Mouse (Mus musculus) liver, embryonic 15.5 days (tissue): Measurements from ENCODE around the gene Cldn15. TPM values are rescaled to one million over a fixed set of nuclear protein-coding genes. Genes with fewer than 3 reads are reported as not detected.
A peak's percentile ranks its signal among the peaks of the same experiment; 100 is the strongest.

ENCODE experiments used
- ATAC-seq: fragments of 200-750 bp; cut with Nextera tagmentation; 2 replicates; pipeline ENCODE4 v1.8.0; 2017; ENCODE audit warnings: moderate number of reproducible peaks, mild to moderate bottlenecking, moderate library complexity; ENCODE audit not compliant: insufficient read depth
- H3K27ac ChIP-seq: fragments of 300-500 bp; sonication (generic); replicated peaks from 2 replicates; pipeline ENCODE4 v1.5.1; 2015; ENCODE audit warnings: mild to moderate bottlenecking, inconsistent platforms
- H3K27me3 ChIP-seq: fragments of 300-500 bp; sonication (generic); 2 replicates; pipeline ENCODE4 v1.6.1; 2015; ENCODE audit warnings: mild to moderate bottlenecking, inconsistent platforms
- H3K36me3 ChIP-seq: fragments of 300-500 bp; sonication (generic); replicated peaks from 2 replicates; pipeline ENCODE4 v1.6.1; 2015; ENCODE audit warnings: moderate library complexity, mild to moderate bottlenecking, inconsistent platforms
- H3K4me1 ChIP-seq: fragments of 300-500 bp; sonication (generic); replicated peaks from 2 replicates; pipeline ENCODE4 v1.6.1; 2015; ENCODE audit warnings: inconsistent platforms
- H3K4me2 ChIP-seq: fragments of 300-500 bp; sonication (generic); 2 replicates; pipeline ENCODE4 v1.6.1; 2015; ENCODE audit warnings: moderate library complexity, mild to moderate bottlenecking, inconsistent platforms
- H3K4me3 ChIP-seq: fragments of 300-500 bp; sonication (generic); replicated peaks from 2 replicates; pipeline ENCODE4 v1.5.1; 2015; ENCODE audit warnings: mild to moderate bottlenecking, inconsistent platforms
- H3K9ac ChIP-seq: fragments of 300-500 bp; sonication (generic); 2 replicates; pipeline ENCODE4 v1.6.1; 2015; ENCODE audit warnings: moderate library complexity, mild to moderate bottlenecking, inconsistent platforms
- H3K9me3 ChIP-seq: fragments of 300-500 bp; sonication (generic); replicated peaks from 2 replicates; pipeline ENCODE4 v1.6.1; 2016; ENCODE audit warnings: inconsistent platforms
- WGBS: fragments of 180-500 bp; shearing (Covaris S2); methylation state at CpG from one replicate; pipeline ENCODE4 v1.1.7; 2015; ENCODE audit warnings: mixed read lengths; ENCODE audit not compliant: insufficient replicate concordance; 5-methylcytosine and 5-hydroxymethylcytosine counted together
- polyA plus RNA-seq: library from polyadenylated mRNA; unstranded; fragments of >200 nt; fragmentation: Nextera tagmentation; extraction: Ambion mirVana; gene quantifications from 2 replicates; pipeline ENCODE4 v1.2.1, GENCODE M21; 2015

Cldn15 gene
- polyA plus RNA-seq, 1 experiment from 2014 or later: 8.1 TPM

GRCm38 (mm10) chr5:136962966-136963540, 3.4 kb upstream of the Cldn15 start:
- WGBS: 65% methylated on average over 8 of the region's 8 CpGs
- Histone ChIP-seq H3K9ac (peak overlapping the region; percentile 82), H3K9me3 (no peaks in the 10 kb centered on the region), H3K4me1 (peaks cover 67% of the 10 kb centered on the region), H3K27me3 (no peaks in the 10 kb centered on the region), H3K27ac (peak overlapping the region; percentile 92), H3K4me2 (peak overlapping the region; percentile 79), H3K4me3 (peak overlapping the region; percentile 79), H3K36me3 (peaks cover 41% of the 10 kb centered on the region)
- no peak for ATAC-seq

DNA sequence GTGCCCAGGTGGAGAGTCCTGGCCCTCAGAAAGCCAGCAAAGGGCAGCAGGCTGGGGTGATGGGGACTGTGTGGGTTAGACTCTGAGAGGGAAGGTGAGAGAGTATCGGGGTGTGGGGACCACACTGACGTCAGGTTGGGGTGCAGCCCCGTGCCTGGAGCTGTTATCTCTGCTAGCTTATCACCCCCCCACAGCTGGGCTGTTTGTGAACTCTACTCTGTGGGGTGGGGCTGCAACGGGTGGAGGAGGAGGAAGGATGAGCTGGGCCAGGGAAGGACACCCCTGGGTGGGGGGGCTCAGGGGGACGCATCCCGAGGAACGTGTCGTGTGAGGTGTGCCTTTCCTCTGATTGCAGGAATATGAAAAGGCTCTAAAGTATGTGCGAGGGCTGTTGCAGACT, 1.2 kb upstream of the Cldn15 start:
- Histone ChIP-seq H3K27ac (peak overlapping the region; percentile 92), H3K27me3 (no peaks in the 10 kb centered on the region), H3K4me3 (peak overlapping the region; percentile 27), H3K9ac (peak overlapping the region; percentile 45), H3K4me2 (peak overlapping the region; percentile 63), H3K36me3 (peaks cover 41% of the 10 kb centered on the region), H3K4me1 (peaks cover 64% of the 10 kb centered on the region), H3K9me3 (no peaks in the 10 kb centered on the region)
- 28% methylated on average over 9 of the region's 9 CpGs for WGBS
- peak; percentile 81 for ATAC-seq

- peak; percentile 22 for ATAC-seq
- peaks cover 41% of the 10 kb centered on the region for H3K36me3 ChIP-seq
- 65% methylated on average over 8 of the region's 8 CpGs for WGBS
- H3K4me1 ChIP-seq: peaks cover 65% of the 10 kb centered on the region
- peak overlapping the region; percentile 63 for H3K4me2 ChIP-seq
- H3K27ac ChIP-seq: peak overlapping the region; percentile 92
- no peaks in the 10 kb centered on the region for H3K9me3 ChIP-seq
- peak overlapping the region; percentile 45 for H3K9ac ChIP-seq
- H3K4me3 ChIP-seq: peak overlapping the region; percentile 27; the same call in 1 of the 2 replicates
- no peaks in the 10 kb centered on the region for H3K27me3 ChIP-seq
These were observed 730 bp upstream of the Cldn15 start for GRCm38 (mm10) chr5:136965686-136966085.

DNA sequence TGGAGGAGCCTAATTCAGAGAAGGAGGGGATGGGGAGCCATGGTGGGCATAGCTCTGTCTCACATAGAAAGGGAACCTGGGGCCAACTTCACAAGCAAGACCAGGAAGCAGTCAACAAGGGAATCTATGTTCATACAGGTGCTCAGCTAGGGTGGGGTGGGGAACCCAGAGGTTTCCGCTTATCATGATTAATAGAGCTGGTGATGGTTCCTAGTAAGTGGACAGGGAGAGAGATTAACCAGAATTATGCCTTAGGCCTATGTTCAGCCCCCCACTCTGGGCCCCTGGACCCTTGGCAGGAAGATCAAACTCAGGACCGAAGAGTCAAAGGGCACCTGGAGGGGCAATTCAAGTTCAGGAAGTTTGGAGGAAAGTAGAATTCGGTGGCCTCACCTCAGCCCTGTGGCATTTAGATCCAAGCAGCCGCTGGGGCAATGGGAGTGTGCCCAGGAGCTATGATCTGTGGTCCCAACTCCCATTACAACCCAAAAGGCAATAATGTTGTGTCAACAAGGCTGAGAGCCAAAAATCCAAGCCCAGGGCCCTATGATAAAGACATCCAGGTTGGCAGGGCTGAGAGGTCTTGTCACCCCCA, 542 bp downstream of the Cldn15 start:
- Histone ChIP-seq H3K27ac (peak overlapping the region; percentile 92), H3K36me3 (peaks cover 41% of the 10 kb centered on the region), H3K4me2 (0 out of 2 replicates have a peak overlapping the region, but pooled peaks have one; percentile 63), H3K9me3 (no peaks in the 10 kb centered on the region), H3K9ac (0 out of 2 replicates have a peak overlapping the region, but pooled peaks have one; percentile 45), H3K4me1 (peaks cover 58% of the 10 kb centered on the region), H3K27me3 (no peaks in the 10 kb centered on the region), H3K4me3 (no peak overlapping the region)
- no peak for ATAC-seq
- WGBS: 79% methylated on average over 4 of the region's 4 CpGs

DNA sequence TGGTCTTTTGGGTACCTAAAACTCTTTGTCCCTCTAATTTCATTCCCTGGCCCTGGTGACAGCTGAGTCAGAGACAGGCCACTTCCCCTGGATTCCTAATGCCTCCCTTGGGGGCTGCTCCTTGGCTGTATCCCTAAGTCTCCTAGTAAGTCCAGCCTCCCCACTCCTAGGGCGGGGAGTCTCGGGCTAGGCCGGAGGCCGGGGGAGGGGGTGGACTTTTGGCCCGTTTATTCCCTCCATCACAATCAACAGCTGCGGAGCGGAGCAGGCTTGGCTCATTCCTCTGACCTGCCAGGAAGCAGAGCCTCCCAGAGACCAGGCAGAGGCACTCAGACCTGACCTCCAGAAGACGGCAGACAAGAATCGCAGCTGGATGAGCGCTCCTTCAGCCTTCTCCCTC, 1.2 kb downstream of the Cldn15 start:
- 81% methylated on average over 10 of the region's 10 CpGs for WGBS

GRCm38 (mm10) chr5:136970703-136971102, 4.3 kb downstream of the Cldn15 start:
- H3K9ac ChIP-seq: no peak overlapping the region
- peaks cover 14% of the 10 kb centered on the region for H3K36me3 ChIP-seq
- ATAC-seq: peak; percentile 42; the same call in 1 of the 2 replicates
- H3K4me1 ChIP-seq: peaks cover 25% of the 10 kb centered on the region
- no peaks in the 10 kb centered on the region; the same call in 1 of the 2 replicates for H3K27me3 ChIP-seq
- no peak overlapping the region for H3K4me2 ChIP-seq
- no peak overlapping the region for H3K27ac ChIP-seq
- H3K4me3 ChIP-seq: no peak overlapping the region
- WGBS: 40% methylated on average over 1 of the region's 1 CpGs
- H3K9me3 ChIP-seq: no peaks in the 10 kb centered on the region

More for the DNA sequence above, 1.2 kb downstream of the Cldn15 start:
- Histone ChIP-seq H3K9me3 (no peaks in the 10 kb centered on the region), H3K27ac (peak overlapping the region; percentile 92), H3K4me1 (peaks cover 56% of the 10 kb centered on the region), H3K4me3 (no peak overlapping the region), H3K9ac (no peak overlapping the region), H3K4me2 (no peak overlapping the region), H3K27me3 (no peaks in the 10 kb centered on the region), H3K36me3 (peaks cover 41% of the 10 kb centered on the region)
- ATAC-seq: no peak

- WGBS: 39% methylated on average over 8 of the region's 8 CpGs
- Histone ChIP-seq H3K9me3 (no peaks in the 10 kb centered on the region), H3K36me3 (no peaks in the 10 kb centered on the region), H3K4me2 (0 out of 2 replicates have a peak overlapping the region, but pooled peaks have one; percentile 11), H3K27ac (peak overlapping the region; percentile 33), H3K27me3 (no peaks in the 10 kb centered on the region; the same call in 1 of the 2 replicates), H3K4me3 (no peak overlapping the region), H3K4me1 (peaks cover 2% of the 10 kb centered on the region; the same call in 1 of the 2 replicates), H3K9ac (no peak overlapping the region)
- ATAC-seq: no peak
These were observed 7.3 kb downstream of the Cldn15 start for GRCm38 (mm10) chr5:136973670-136974069.

DNA sequence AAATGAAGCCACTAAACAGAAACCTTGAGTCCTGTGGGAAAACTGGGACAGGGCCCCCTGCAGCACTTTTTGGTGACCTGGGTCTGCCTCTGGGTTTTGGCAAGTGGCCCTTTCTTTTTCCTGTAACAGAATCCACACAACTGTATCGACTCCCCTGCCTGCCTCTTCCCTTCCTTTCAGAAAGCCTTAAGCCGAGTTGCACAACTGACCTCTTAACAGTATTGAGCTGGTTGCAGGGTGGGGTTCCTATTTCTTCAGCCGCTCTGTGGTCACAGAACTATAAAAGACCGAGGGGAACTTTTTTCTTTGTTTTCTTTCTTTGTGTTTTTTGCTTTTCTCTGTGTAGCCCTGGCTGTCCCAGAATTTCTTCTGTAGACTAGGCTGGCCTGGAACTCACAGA, 11.4 kb downstream of the Cldn15 start:
- H3K9me3 ChIP-seq: no peaks in the 10 kb centered on the region
- H3K4me3 ChIP-seq: no peak overlapping the region
- ATAC-seq: no peak
- H3K27me3 ChIP-seq: no peaks in the 10 kb centered on the region; the same call in 1 of the 2 replicates
- peak overlapping the region; percentile 45; the same call in 1 of the 2 replicates for H3K27ac ChIP-seq
- no peak overlapping the region for H3K4me2 ChIP-seq
- peaks cover 13% of the 10 kb centered on the region for H3K36me3 ChIP-seq
- no peaks in the 10 kb centered on the region; the same call in 1 of the 2 replicates for H3K4me1 ChIP-seq
- 37% methylated on average over 4 of the region's 4 CpGs for WGBS
- H3K9ac ChIP-seq: no peak overlapping the region

- peaks cover 13% of the 10 kb centered on the region for H3K36me3 ChIP-seq
- H3K27me3 ChIP-seq: no peaks in the 10 kb centered on the region
- no peak for ATAC-seq
- 67% methylated on average over 2 of the region's 2 CpGs for WGBS
- no peak overlapping the region for H3K4me2 ChIP-seq
- no peaks in the 10 kb centered on the region for H3K9me3 ChIP-seq
- peak overlapping the region; percentile 42; the same call in 1 of the 2 replicates for H3K27ac ChIP-seq
- no peaks in the 10 kb centered on the region; the same call in 1 of the 2 replicates for H3K4me1 ChIP-seq
- H3K9ac ChIP-seq: no peak overlapping the region
- H3K4me3 ChIP-seq: no peak overlapping the region
These were observed 13.3 kb downstream of the Cldn15 start for GRCm38 (mm10) chr5:136979762-136980161.

- H3K27ac ChIP-seq: no peak overlapping the region
- H3K27me3 ChIP-seq: no peaks in the 10 kb centered on the region
- peaks cover 11% of the 10 kb centered on the region for H3K4me1 ChIP-seq
- no peak for ATAC-seq
- H3K4me2 ChIP-seq: no peak overlapping the region
- peaks cover 13% of the 10 kb centered on the region for H3K36me3 ChIP-seq
- H3K9ac ChIP-seq: no peak overlapping the region
- H3K4me3 ChIP-seq: no peak overlapping the region
- no peaks in the 10 kb centered on the region for H3K9me3 ChIP-seq
- 73% methylated on average over 8 of the region's 8 CpGs for WGBS
These were observed 14.6 kb downstream of the Cldn15 start for GRCm38 (mm10) chr5:136980974-136981373.

DNA sequence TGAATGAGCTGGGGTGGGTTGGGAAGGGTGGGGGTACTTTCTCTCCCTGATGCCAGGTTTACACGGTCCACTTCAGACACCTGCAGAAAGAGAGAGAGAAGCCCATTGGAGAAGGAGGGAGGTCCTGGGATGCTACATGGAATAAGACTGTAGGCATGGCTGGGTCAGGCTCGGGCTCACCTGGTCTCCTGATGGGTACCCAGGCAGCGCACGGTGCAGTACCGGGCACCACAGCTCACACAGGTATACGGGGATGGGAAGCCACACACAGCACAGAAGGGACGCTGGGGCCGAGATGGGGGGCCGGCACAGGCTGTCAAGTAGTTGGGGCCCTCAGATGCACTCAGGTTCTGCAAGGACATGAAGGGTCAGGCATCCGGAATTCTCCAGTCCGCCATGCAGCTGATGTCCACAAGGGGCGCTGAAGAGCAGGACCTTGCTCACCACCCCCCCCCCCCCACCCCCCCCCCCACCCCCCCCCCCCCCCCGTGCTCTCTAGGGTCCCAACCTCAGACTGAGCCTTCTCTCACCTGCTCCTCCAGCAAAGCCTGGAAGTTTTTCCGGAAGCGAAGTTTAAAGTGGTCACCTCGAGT, 16.0 kb downstream of the Cldn15 start:
- H3K9ac ChIP-seq: no peak overlapping the region
- no peak overlapping the region for H3K27ac ChIP-seq
- no peaks in the 10 kb centered on the region for H3K27me3 ChIP-seq
- H3K4me2 ChIP-seq: no peak overlapping the region
- H3K4me3 ChIP-seq: no peak overlapping the region
- peaks cover 17% of the 10 kb centered on the region for H3K4me1 ChIP-seq
- peaks cover 13% of the 10 kb centered on the region for H3K36me3 ChIP-seq
- no peaks in the 10 kb centered on the region for H3K9me3 ChIP-seq
- 57% methylated on average over 15 of the region's 16 CpGs for whole genome bisulfite sequencing
- no peak for ATAC-seq
